Mouse (Mus musculus) MEL (cell line): ENCODE results near the gene Uox.

Experiments
- BHLHE40 ChIP-seq: IDR thresholded peaks from 2 replicates; pipeline ENCODE4 v1.6.1; 2012; ENCODE audit warnings: low read depth, mild to moderate bottlenecking, inconsistent platforms, low read length, improper control_type of control experiment, borderline replicate concordance
- CTCF ChIP-seq, 3 experiments: IDR thresholded peaks in 2 of 3; conservative IDR thresholded peaks in 1 of 3; 2 replicates each; pipeline ENCODE4 v1.5.1; 2011 to 2012; ENCODE audit warnings: low read length in 3 of 3, low read depth in 2 of 3, mild to moderate bottlenecking in 2 of 3, improper control_type of control experiment in 1 of 3, inconsistent platforms in 1 of 3, mixed read lengths in 1 of 3, moderate library complexity in 1 of 3; ENCODE audit not compliant: control insufficient read depth in 1 of 3, insufficient read depth in 1 of 3, poor library complexity in 1 of 3, severe bottlenecking in 1 of 3
- EP300 ChIP-seq, 2 experiments: IDR thresholded peaks; 2 replicates each; pipeline ENCODE4 v1.6.1; 2011; ENCODE audit warnings: improper control_type of control experiment in 2 of 2, low read length in 2 of 2, low read depth in 1 of 2, mild to moderate bottlenecking in 1 of 2
- GATA1 ChIP-seq: IDR thresholded peaks from 2 replicates; pipeline ENCODE4 v1.6.1; 2011; ENCODE audit warnings: low read depth, low read length, improper control_type of control experiment
- MAX ChIP-seq: IDR thresholded peaks from 2 replicates; pipeline ENCODE4 v1.6.1; 2011; ENCODE audit warnings: low read length, improper control_type of control experiment
- MXI1 ChIP-seq: IDR thresholded peaks from 2 replicates; pipeline ENCODE4 v1.6.1; 2011; ENCODE audit warnings: mild to moderate bottlenecking, low read depth, low read length, improper control_type of control experiment
- RCOR1 ChIP-seq: IDR thresholded peaks from 2 replicates; pipeline ENCODE4 v1.6.1; 2012; ENCODE audit warnings: low read depth, mild to moderate bottlenecking, inconsistent platforms, low read length, improper control_type of control experiment
- ZC3H11A ChIP-seq: IDR thresholded peaks from 2 replicates; pipeline ENCODE4 v1.6.1; 2012; ENCODE audit warnings: low read depth, mild to moderate bottlenecking, inconsistent platforms, low read length, improper control_type of control experiment

DNA sequence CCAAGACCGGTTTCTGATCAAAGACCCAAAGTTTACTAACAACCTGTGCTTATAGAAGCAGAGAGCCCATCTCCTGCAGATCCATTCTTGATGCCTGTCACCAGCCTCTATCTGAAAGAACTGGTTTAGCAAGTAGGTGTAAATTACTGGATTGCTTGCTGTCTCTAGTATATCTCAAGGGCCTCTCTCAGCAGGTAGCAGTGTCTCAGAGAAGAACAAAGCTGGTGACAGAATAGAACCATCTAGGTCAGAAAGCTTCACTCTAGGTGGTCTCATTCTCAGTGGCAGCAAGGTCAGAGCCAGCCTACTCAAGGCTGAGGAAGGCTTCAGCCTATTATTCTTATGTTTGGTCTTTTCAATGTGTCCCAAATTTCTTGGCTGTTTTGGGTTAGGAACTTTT, 26.6 kb upstream of the Uox start:
- TF ChIP-seq BHLHE40 (no peak), EP300 (IDR thresholded peaks at IDR 0.05; ENCODE audit: low read depth in 1 of 2, low read length in 2 of 2) (no peak), CTCF (IDR thresholded peaks at IDR 0.05 in 2 of 3, conservative IDR thresholded peaks at IDR 0.05 in 1 of 3; ENCODE audit: control insufficient read depth in 1 of 3, insufficient read depth in 1 of 3, low read depth in 2 of 3, low read length in 3 of 3, poor library complexity in 1 of 3, severe bottlenecking in 1 of 3) (no peak), MXI1 (no peak), MAX (no peak), RCOR1 (no peak), ZC3H11A (no peak), GATA1 (no peak)
